Mouse (Mus musculus): Measurements from ENCODE around the gene Tspyl3. TPM values are rescaled to one million over a fixed set of nuclear protein-coding genes. Genes with fewer than 3 reads are reported as not detected.

Tspyl3 gene
- total and polyA plus RNA-seq, 3 experiments = 0.27 TPM; not detected in 1

DNA sequence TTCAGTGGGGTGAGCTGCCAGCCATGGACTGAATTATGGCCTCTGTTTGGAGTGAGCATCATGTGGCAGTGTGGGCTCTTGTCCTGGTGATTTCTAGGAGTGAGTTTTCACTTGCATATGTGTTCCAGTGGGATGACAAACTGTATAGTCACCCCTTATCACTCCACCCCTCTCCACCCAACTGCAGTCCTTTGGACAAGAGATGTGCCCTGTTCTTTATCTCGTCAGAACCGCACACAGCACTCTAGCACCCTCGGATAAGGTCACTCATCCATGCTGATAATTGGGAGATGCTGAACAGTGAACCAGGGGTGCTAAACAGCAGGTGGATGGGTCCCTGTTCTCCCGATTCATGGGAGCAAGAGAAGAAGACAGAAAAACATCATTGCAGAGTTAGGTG is 3.6 kb downstream of the Tspyl3 start:
- DNase-seq (ENCODE audit: low spot score) = peak; percentile 57
- H3K4me3 ChIP-seq (ENCODE audit: low read depth, low read length) = no peak overlapping the region; the same call in 1 of the 2 replicates

DNA sequence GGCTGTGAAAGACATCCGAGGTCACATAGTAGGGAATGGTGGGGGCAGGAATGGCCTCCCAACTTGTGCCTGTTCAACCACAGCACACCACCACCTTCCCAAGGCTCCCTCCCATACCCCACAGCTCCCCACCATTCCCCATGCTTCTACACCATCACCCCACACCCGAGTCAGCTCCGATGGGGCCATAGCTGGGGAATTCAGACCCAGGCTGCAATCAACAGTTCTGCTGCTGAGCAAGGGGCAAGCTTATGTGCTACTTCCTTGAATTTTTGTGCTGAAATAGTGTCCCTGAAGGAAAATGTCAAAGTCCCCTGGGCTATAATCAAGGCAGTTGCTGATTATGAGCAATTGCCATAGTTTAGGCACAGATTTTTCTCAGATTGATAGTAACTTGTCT is 6.7 kb downstream of the Tspyl3 start:
- no peaks in the 10 kb centered on the region for H3K27me3 ChIP-seq (ENCODE audit: insufficient read depth, low read length)
- H3K4me1 ChIP-seq (ENCODE audit: insufficient read depth, low read depth, low read length) = peaks cover 80% of the 10 kb centered on the region
- no peaks in the 10 kb centered on the region for H3K9me3 ChIP-seq (replicated peaks)
- ATAC-seq (ENCODE audit: extremely low read depth, insufficient number of reproducible peaks, low FRiP score, poor library complexity, severe bottlenecking) = no peak
- no peaks in the 10 kb centered on the region for H3K36me3 ChIP-seq (replicated peaks)
- no peak for DNase-seq (ENCODE audit: low spot score)
- TF ChIP-seq GATA2 (IDR thresholded peaks at IDR 0.05; ENCODE audit: borderline replicate concordance, low read depth, low read length) (no peak), GATA1 (IDR thresholded peaks at IDR 0.05; ENCODE audit: borderline replicate concordance, low read length) (no peak), TAL1 (conservative IDR thresholded peaks at IDR 0.05; ENCODE audit: low read depth, low read length) (no peak), CTCF (IDR thresholded peaks at IDR 0.05; ENCODE audit: low read depth, low read length) (no peak), POLR2AphosphoS5 (IDR thresholded peaks at IDR 0.05; ENCODE audit: insufficient replicate concordance, low read depth, low read length) (no peak)
- no peak overlapping the region for H3K4me3 ChIP-seq (ENCODE audit: low read depth, low read length)

More for the DNA sequence above, 3.6 kb downstream of the Tspyl3 start:
- peaks cover 10% of the 10 kb centered on the region for H3K36me3 ChIP-seq (replicated peaks)
- H3K9me3 ChIP-seq (replicated peaks) = no peaks in the 10 kb centered on the region
- H3K27me3 ChIP-seq (ENCODE audit: insufficient read depth, low read length) = no peaks in the 10 kb centered on the region
- TF ChIP-seq GATA2 (IDR thresholded peaks at IDR 0.05; ENCODE audit: borderline replicate concordance, low read depth, low read length) = no peak
- peak; percentile 56 for TF ChIP-seq TAL1 (conservative IDR thresholded peaks at IDR 0.05; ENCODE audit: low read depth, low read length)
- TF ChIP-seq POLR2AphosphoS5 (IDR thresholded peaks at IDR 0.05; ENCODE audit: insufficient replicate concordance, low read depth, low read length) = no peak
- H3K4me1 ChIP-seq (ENCODE audit: insufficient read depth, low read depth, low read length) = peaks cover 85% of the 10 kb centered on the region
- ATAC-seq (ENCODE audit: extremely low read depth, insufficient number of reproducible peaks, low FRiP score, poor library complexity, severe bottlenecking) = peak; percentile 78

GRCm38 (mm10) chr2:153217826-153218340 is 7.4 kb downstream of the Tspyl3 start:
- TF ChIP-seq GATA2 (IDR thresholded peaks at IDR 0.05; ENCODE audit: borderline replicate concordance, low read depth, low read length) (no peak), GATA1 (IDR thresholded peaks at IDR 0.05; ENCODE audit: borderline replicate concordance, low read length) (no peak), POLR2AphosphoS5 (IDR thresholded peaks at IDR 0.05; ENCODE audit: insufficient replicate concordance, low read depth, low read length) (no peak), CTCF (IDR thresholded peaks at IDR 0.05; ENCODE audit: low read depth, low read length) (no peak), TAL1 (conservative IDR thresholded peaks at IDR 0.05; ENCODE audit: low read depth, low read length) (no peak)
- Histone ChIP-seq H3K9me3 (replicated peaks) (no peaks in the 10 kb centered on the region), H3K4me1 (ENCODE audit: insufficient read depth, low read depth, low read length) (peaks cover 76% of the 10 kb centered on the region), H3K36me3 (replicated peaks) (no peaks in the 10 kb centered on the region), H3K4me3 (ENCODE audit: low read depth, low read length) (no peak overlapping the region), H3K27me3 (ENCODE audit: insufficient read depth, low read length) (no peaks in the 10 kb centered on the region)
- DNase-seq (ENCODE audit: low spot score) (no peak), ATAC-seq (ENCODE audit: extremely low read depth, insufficient number of reproducible peaks, low FRiP score, poor library complexity, severe bottlenecking) (no peak)

GRCm38 (mm10) chr2:153215421-153215820 is 9.8 kb downstream of the Tspyl3 start:
- Histone ChIP-seq H3K27me3 (ENCODE audit: insufficient read depth, low read length) (no peaks in the 10 kb centered on the region), H3K4me3 (ENCODE audit: low read depth, low read length) (no peak overlapping the region), H3K4me1 (ENCODE audit: insufficient read depth, low read depth, low read length) (peaks cover 60% of the 10 kb centered on the region), H3K36me3 (replicated peaks) (peaks cover 3% of the 10 kb centered on the region), H3K9me3 (replicated peaks) (no peaks in the 10 kb centered on the region)
- TF ChIP-seq GATA1 (IDR thresholded peaks at IDR 0.05; ENCODE audit: borderline replicate concordance, low read length) (no peak), GATA2 (IDR thresholded peaks at IDR 0.05; ENCODE audit: borderline replicate concordance, low read depth, low read length) (no peak), CTCF (IDR thresholded peaks at IDR 0.05; ENCODE audit: low read depth, low read length) (no peak), TAL1 (conservative IDR thresholded peaks at IDR 0.05; ENCODE audit: low read depth, low read length) (no peak), POLR2AphosphoS5 (IDR thresholded peaks at IDR 0.05; ENCODE audit: insufficient replicate concordance, low read depth, low read length) (no peak)
- ATAC-seq (ENCODE audit: extremely low read depth, insufficient number of reproducible peaks, low FRiP score, poor library complexity, severe bottlenecking) = no peak
- DNase-seq (ENCODE audit: low spot score) = no peak

- Histone ChIP-seq H3K4me3 (ENCODE audit: low read depth, low read length) (no peak overlapping the region), H3K9me3 (replicated peaks) (no peaks in the 10 kb centered on the region), H3K4me1 (ENCODE audit: insufficient read depth, low read depth, low read length) (peaks cover 54% of the 10 kb centered on the region), H3K36me3 (replicated peaks) (peaks cover 8% of the 10 kb centered on the region), H3K27me3 (ENCODE audit: insufficient read depth, low read length) (no peaks in the 10 kb centered on the region)
- DNase-seq (ENCODE audit: low spot score) (peak; percentile 29), ATAC-seq (ENCODE audit: extremely low read depth, insufficient number of reproducible peaks, low FRiP score, poor library complexity, severe bottlenecking) (peak; percentile 65)
- TF ChIP-seq TAL1 (conservative IDR thresholded peaks at IDR 0.05; ENCODE audit: low read depth, low read length) (no peak), GATA1 (IDR thresholded peaks at IDR 0.05; ENCODE audit: borderline replicate concordance, low read length) (no peak), POLR2AphosphoS5 (IDR thresholded peaks at IDR 0.05; ENCODE audit: insufficient replicate concordance, low read depth, low read length) (no peak), CTCF (IDR thresholded peaks at IDR 0.05; ENCODE audit: low read depth, low read length) (no peak), GATA2 (IDR thresholded peaks at IDR 0.05; ENCODE audit: borderline replicate concordance, low read depth, low read length) (no peak)
Observed at GRCm38 (mm10) chr2:153214771-153215259, 10.4 kb downstream of the Tspyl3 start.

DNA sequence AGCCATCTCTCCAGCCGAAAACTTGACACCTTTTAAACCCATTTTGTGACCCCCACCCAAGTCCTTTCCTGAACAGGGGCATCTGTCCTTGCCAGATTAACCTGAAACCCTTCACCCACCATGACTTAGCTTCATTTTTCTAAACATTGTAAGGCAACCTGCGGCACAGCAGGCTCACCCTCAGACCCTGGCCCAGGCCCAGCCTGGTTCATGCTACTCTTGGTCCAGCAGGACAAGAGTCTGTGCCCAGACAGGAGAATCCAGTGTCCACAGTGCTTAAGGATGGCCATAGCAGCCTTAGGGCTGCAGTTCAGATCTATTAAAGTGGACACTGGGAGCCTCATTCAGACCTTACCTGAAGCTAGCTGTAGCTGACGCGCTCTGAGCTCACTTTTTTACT is 11.9 kb downstream of the Tspyl3 start:
- ATAC-seq (ENCODE audit: extremely low read depth, insufficient number of reproducible peaks, low FRiP score, poor library complexity, severe bottlenecking) = no peak
- Histone ChIP-seq H3K9me3 (replicated peaks) (no peaks in the 10 kb centered on the region), H3K4me1 (ENCODE audit: insufficient read depth, low read depth, low read length) (peaks cover 50% of the 10 kb centered on the region)

More for the DNA sequence above, 11.9 kb downstream of the Tspyl3 start:
- peaks cover 22% of the 10 kb centered on the region for H3K36me3 ChIP-seq (replicated peaks)
- H3K4me3 ChIP-seq (ENCODE audit: low read depth, low read length) = no peak overlapping the region
- no peak for TF ChIP-seq POLR2AphosphoS5 (IDR thresholded peaks at IDR 0.05; ENCODE audit: insufficient replicate concordance, low read depth, low read length)
- no peak for TF ChIP-seq GATA1 (IDR thresholded peaks at IDR 0.05; ENCODE audit: borderline replicate concordance, low read length)
- TF ChIP-seq CTCF (IDR thresholded peaks at IDR 0.05; ENCODE audit: low read depth, low read length) = no peak
- TF ChIP-seq TAL1 (conservative IDR thresholded peaks at IDR 0.05; ENCODE audit: low read depth, low read length) = no peak
- TF ChIP-seq GATA2 (IDR thresholded peaks at IDR 0.05; ENCODE audit: borderline replicate concordance, low read depth, low read length) = no peak
- H3K27me3 ChIP-seq (ENCODE audit: insufficient read depth, low read length) = no peaks in the 10 kb centered on the region
- no peak for DNase-seq (ENCODE audit: low spot score)
